Comparison of ENCODE assay signal across 12 mouse cellular contexts in genomic region chr17:84009966-84010365, GRCm38 (mm10).
DNase-seq lines count a peak whose midpoint lies in the region; ATAC-seq lines count a peak whose summit lies in the region.
"Had no signal": no experiment of that assay in that cellular context is flagged by ENCODE, and none has a peak within 500 bp of the region (broad histone marks: within the 10 kb centered on the region; RNA-seq: fewer than 3 reads in every experiment).

No protein-coding gene starts in this region.

- 0 out of 2 replicates have a peak overlapping the region, but pooled peaks have one; percentile 63 for H3K27ac ChIP-seq in midbrain, embryonic 10.5 days (replicated peaks)
- H3K27ac ChIP-seq in midbrain, embryonic 13.5 days: no peak overlapping the region
- H3K27ac ChIP-seq in embryonic facial prominence, embryonic 10.5 days (replicated peaks): peak overlapping the region; percentile 82
- peak overlapping the region; percentile 85 for H3K27ac ChIP-seq in limb, embryonic 12.5 days
- H3K27ac ChIP-seq: macrophage had no signal

- no peaks in the 10 kb centered on the region for H3K36me3 ChIP-seq in midbrain, embryonic 10.5 days
- H3K36me3 ChIP-seq in midbrain, embryonic 13.5 days: no peaks in the 10 kb centered on the region
- H3K36me3 ChIP-seq in embryonic facial prominence, embryonic 10.5 days (replicated peaks): no peaks in the 10 kb centered on the region
- H3K36me3 ChIP-seq in limb, embryonic 12.5 days: no peaks in the 10 kb centered on the region

- DNase-seq in midbrain, embryonic 10.5 days (ENCODE audit: low spot score): no peak
- no peak for DNase-seq in embryonic facial prominence, embryonic 10.5 days (ENCODE audit: low spot score)
- peak; percentile 40 to 67 for DNase-seq in thymus, postnatal 36 days
- no peak for DNase-seq in embryo, embryonic 11 days
- DNase-seq in right cerebral cortex, postnatal 10 days (ENCODE audit: low spot score in 2 of 2): no peak
- DNase-seq: adrenal gland, postnatal 25 days; cerebellum, postnatal 25 days; kidney, adult 9 months; lung, adult 18-20 months had no signal

- no peaks in the 10 kb centered on the region for H3K9me3 ChIP-seq in midbrain, embryonic 10.5 days (replicated peaks)
- no peaks in the 10 kb centered on the region for H3K9me3 ChIP-seq in midbrain, embryonic 13.5 days
- H3K9me3 ChIP-seq in embryonic facial prominence, embryonic 10.5 days: peaks cover 6% of the 10 kb centered on the region; the same call in 1 of the 2 replicates
- no peaks in the 10 kb centered on the region for H3K9me3 ChIP-seq in limb, embryonic 12.5 days

- peaks cover 13% of the 10 kb centered on the region for H3K4me1 ChIP-seq in midbrain, embryonic 10.5 days
- H3K4me1 ChIP-seq in midbrain, embryonic 13.5 days (replicated peaks): 0 out of 2 replicates have a peak, but pooled peaks cover 3% of the 10 kb centered on the region
- H3K4me1 ChIP-seq in embryonic facial prominence, embryonic 10.5 days: peaks cover 50% of the 10 kb centered on the region
- peaks cover 50% of the 10 kb centered on the region for H3K4me1 ChIP-seq in limb, embryonic 12.5 days (replicated peaks)

- H3K9ac ChIP-seq in midbrain, embryonic 13.5 days (replicated peaks): no peak overlapping the region
- no peak overlapping the region for H3K9ac ChIP-seq in limb, embryonic 12.5 days (replicated peaks)

- no peak for ATAC-seq in midbrain, embryonic 13.5 days
- no peak for ATAC-seq in limb, embryonic 12.5 days (ENCODE audit: insufficient number of reproducible peaks, insufficient read depth, low FRiP score, low TSS enrichment, low read depth)

- no peak overlapping the region for H3K4me3 ChIP-seq in midbrain, embryonic 10.5 days
- no peak overlapping the region for H3K4me3 ChIP-seq in midbrain, embryonic 13.5 days (replicated peaks)
- no peak overlapping the region for H3K4me3 ChIP-seq in embryonic facial prominence, embryonic 10.5 days
- H3K4me3 ChIP-seq in limb, embryonic 12.5 days (replicated peaks): no peak overlapping the region

- 89% methylated on average over 7 of the region's 7 CpGs for WGBS in midbrain, embryonic 10.5 days
- 90% methylated on average over 7 of the region's 7 CpGs for WGBS in midbrain, embryonic 13.5 days
- WGBS in embryonic facial prominence, embryonic 10.5 days: 86% methylated on average over 7 of the region's 7 CpGs
- WGBS in limb, embryonic 12.5 days: 73% methylated on average over 7 of the region's 7 CpGs

- H3K27me3 ChIP-seq in midbrain, embryonic 10.5 days (ENCODE audit: low read depth, poor library complexity, severe bottlenecking): peaks cover 4% of the 10 kb centered on the region
- no peaks in the 10 kb centered on the region for H3K27me3 ChIP-seq in midbrain, embryonic 13.5 days
- H3K27me3 ChIP-seq in embryonic facial prominence, embryonic 10.5 days (replicated peaks; ENCODE audit: low read depth, poor library complexity, severe bottlenecking): no peaks in the 10 kb centered on the region
- H3K27me3 ChIP-seq in limb, embryonic 12.5 days: no peaks in the 10 kb centered on the region

- no peak overlapping the region for H3K4me2 ChIP-seq in midbrain, embryonic 13.5 days (replicated peaks)
- no peak overlapping the region for H3K4me2 ChIP-seq in limb, embryonic 12.5 days

Comparison
In these comparisons a context has a peak if more than half of its experiments do, and no peak if none do; other contexts are left out.
1. DNase-seq: peak in thymus, postnatal 36 days (2 of 2); none in midbrain, embryonic 10.5 days (single experiment), embryonic facial prominence, embryonic 10.5 days (single experiment), embryo, embryonic 11 days (single experiment) and right cerebral cortex, postnatal 10 days (0 of 2).